Mouse (Mus musculus): ENCODE measurements around the gene Calcoco1. TPM values are rescaled to one million over a fixed set of nuclear protein-coding genes. Genes with fewer than 3 reads are reported as not detected.

Calcoco1 gene
- total and polyA plus RNA-seq, 2 experiments from 2014 or later = 80.7 to 89.5 TPM

GRCm38 (mm10) chr15:102721016-102721898 lies 721 bp downstream of the Calcoco1 start:
- ATAC-seq (ENCODE audit: insufficient read depth, low read depth) = no peak
- H3K9ac ChIP-seq (replicated peaks; ENCODE audit: low read depth, low read length) = peak overlapping the region; percentile 76
- H3K27me3 ChIP-seq (ENCODE audit: control insufficient read depth, insufficient read depth, low read length) = no peaks in the 10 kb centered on the region

GRCm38 (mm10) chr15:102716132-102716531 lies 5.8 kb downstream of the Calcoco1 start:
- H3K4me1 ChIP-seq (ENCODE audit: control insufficient read depth, insufficient read depth) = peaks cover 17% of the 10 kb centered on the region
- H3K9me3 ChIP-seq (replicated peaks; ENCODE audit: control insufficient read depth, low read length) = no peaks in the 10 kb centered on the region
- DNase-seq (ENCODE audit: low spot score) (peak; percentile 50), ATAC-seq (ENCODE audit: insufficient read depth, low read depth) (peak; percentile 82)
- 50% methylated on average over 12 of the region's 12 CpGs for WGBS
- H3K4me3 ChIP-seq (ENCODE audit: low read depth, low read length) = no peak overlapping the region
- peaks cover 82% of the 10 kb centered on the region for H3K36me3 ChIP-seq (replicated peaks; ENCODE audit: control insufficient read depth, insufficient read depth, low read length)
- no peak overlapping the region for H3K9ac ChIP-seq (replicated peaks; ENCODE audit: low read depth, low read length)
- TF ChIP-seq CTCF (IDR thresholded peaks at IDR 0.05; ENCODE audit: low read depth) (no peak), EP300 (IDR thresholded peaks at IDR 0.05; ENCODE audit: low read depth) (no peak)
- no peak overlapping the region for H3K4me2 ChIP-seq (ENCODE audit: low read depth, low read length)
- no peak overlapping the region for H3K27ac ChIP-seq (ENCODE audit: low read depth)
- H3K27me3 ChIP-seq (ENCODE audit: control insufficient read depth, insufficient read depth, low read length) = no peaks in the 10 kb centered on the region

More at GRCm38 (mm10) chr15:102721016-102721898, 721 bp downstream of the Calcoco1 start:
- WGBS = 15% methylated on average over 14 of the region's 14 CpGs
- no peak for DNase-seq (ENCODE audit: low spot score)
- peaks cover 33% of the 10 kb centered on the region for H3K36me3 ChIP-seq (replicated peaks; ENCODE audit: control insufficient read depth, insufficient read depth, low read length)
- H3K27ac ChIP-seq (ENCODE audit: low read depth) = peak overlapping the region; percentile 70
- peak overlapping the region; percentile 86 for H3K4me2 ChIP-seq (ENCODE audit: low read depth, low read length)
- peak overlapping the region; percentile 79 for H3K4me3 ChIP-seq (ENCODE audit: low read depth, low read length)
- H3K9me3 ChIP-seq (replicated peaks; ENCODE audit: control insufficient read depth, low read length) = no peaks in the 10 kb centered on the region
- H3K4me1 ChIP-seq (ENCODE audit: control insufficient read depth, insufficient read depth) = peaks cover 18% of the 10 kb centered on the region
- TF ChIP-seq EP300 (IDR thresholded peaks at IDR 0.05; ENCODE audit: low read depth) (no peak), CTCF (IDR thresholded peaks at IDR 0.05; ENCODE audit: low read depth) (no peak)

- Histone ChIP-seq H3K36me3 (replicated peaks; ENCODE audit: control insufficient read depth, insufficient read depth, low read length) (peaks cover 59% of the 10 kb centered on the region), H3K9me3 (replicated peaks; ENCODE audit: control insufficient read depth, low read length) (no peaks in the 10 kb centered on the region), H3K27me3 (ENCODE audit: control insufficient read depth, insufficient read depth, low read length) (no peaks in the 10 kb centered on the region), H3K9ac (replicated peaks; ENCODE audit: low read depth, low read length) (no peak overlapping the region), H3K27ac (ENCODE audit: low read depth) (no peak overlapping the region), H3K4me1 (ENCODE audit: control insufficient read depth, insufficient read depth) (no peaks in the 10 kb centered on the region), H3K4me2 (ENCODE audit: low read depth, low read length) (no peak overlapping the region), H3K4me3 (ENCODE audit: low read depth, low read length) (no peak overlapping the region)
- ATAC-seq (ENCODE audit: insufficient read depth, low read depth) = no peak
- TF ChIP-seq CTCF (IDR thresholded peaks at IDR 0.05; ENCODE audit: low read depth) = no peak
- no peak for TF ChIP-seq EP300 (IDR thresholded peaks at IDR 0.05; ENCODE audit: low read depth)
- no peak for DNase-seq (ENCODE audit: low spot score)
- 79% methylated on average over 6 of the region's 6 CpGs for WGBS
These were observed 14.2 kb downstream of the Calcoco1 start for GRCm38 (mm10) chr15:102707736-102708269.

- H3K4me3 ChIP-seq (ENCODE audit: low read depth, low read length) = no peak overlapping the region
- no peak overlapping the region for H3K4me2 ChIP-seq (ENCODE audit: low read depth, low read length)
- H3K36me3 ChIP-seq (replicated peaks; ENCODE audit: control insufficient read depth, insufficient read depth, low read length) = peaks cover 43% of the 10 kb centered on the region
- no peak for ATAC-seq (ENCODE audit: insufficient read depth, low read depth)
- no peak for DNase-seq (ENCODE audit: low spot score)
- H3K4me1 ChIP-seq (ENCODE audit: control insufficient read depth, insufficient read depth) = no peaks in the 10 kb centered on the region
- no peak overlapping the region for H3K9ac ChIP-seq (replicated peaks; ENCODE audit: low read depth, low read length)
- TF ChIP-seq EP300 (IDR thresholded peaks at IDR 0.05; ENCODE audit: low read depth) = no peak
- TF ChIP-seq CTCF (IDR thresholded peaks at IDR 0.05; ENCODE audit: low read depth) = no peak
- H3K27ac ChIP-seq (ENCODE audit: low read depth) = no peak overlapping the region
- no peaks in the 10 kb centered on the region for H3K27me3 ChIP-seq (ENCODE audit: control insufficient read depth, insufficient read depth, low read length)
- 70% methylated on average over 7 of the region's 7 CpGs for WGBS
- H3K9me3 ChIP-seq (replicated peaks; ENCODE audit: control insufficient read depth, low read length) = no peaks in the 10 kb centered on the region
These were observed 16.0 kb downstream of the Calcoco1 start for GRCm38 (mm10) chr15:102705923-102706503.

- no peak for DNase-seq (ENCODE audit: low spot score)
- no peak overlapping the region for H3K27ac ChIP-seq (ENCODE audit: low read depth)
- H3K4me2 ChIP-seq (ENCODE audit: low read depth, low read length) = no peak overlapping the region
- no peak for TF ChIP-seq CTCF (IDR thresholded peaks at IDR 0.05; ENCODE audit: low read depth)
- TF ChIP-seq EP300 (IDR thresholded peaks at IDR 0.05; ENCODE audit: low read depth) = no peak
- no peak for ATAC-seq (ENCODE audit: insufficient read depth, low read depth)
- no peaks in the 10 kb centered on the region for H3K9me3 ChIP-seq (replicated peaks; ENCODE audit: control insufficient read depth, low read length)
- H3K4me1 ChIP-seq (ENCODE audit: control insufficient read depth, insufficient read depth) = no peaks in the 10 kb centered on the region
- H3K4me3 ChIP-seq (ENCODE audit: low read depth, low read length) = no peak overlapping the region
- peaks cover 37% of the 10 kb centered on the region for H3K36me3 ChIP-seq (replicated peaks; ENCODE audit: control insufficient read depth, insufficient read depth, low read length)
- no peak overlapping the region for H3K9ac ChIP-seq (replicated peaks; ENCODE audit: low read depth, low read length)
- H3K27me3 ChIP-seq (ENCODE audit: control insufficient read depth, insufficient read depth, low read length) = no peaks in the 10 kb centered on the region
- 51% methylated on average over 9 of the region's 9 CpGs for WGBS
These were observed 16.6 kb downstream of the Calcoco1 start for GRCm38 (mm10) chr15:102705226-102705894.

All from heart, postnatal 0 days (tissue).